Mouse (Mus musculus) midbrain, embryonic 16.5 days (tissue): ENCODE data around the gene Trir. TPM values are rescaled to one million over a fixed set of nuclear protein-coding genes. Genes with fewer than 3 reads are reported as not detected.

ENCODE experiments used
- microRNA-seq: library from miRNA; unstranded; fragments of <30 nt; microRNA quantifications from one replicate; pipeline ENCODE4, GENCODE M21; 2017
- polyA plus RNA-seq: library from polyadenylated mRNA; unstranded; fragments of >200 nt; fragmentation: Nextera tagmentation; extraction: Ambion mirVana; gene quantifications from 2 replicates; pipeline ENCODE4 v1.2.1, GENCODE M21; 2015

Trir gene
- polyA plus RNA-seq, 1 experiment from 2014 or later, result 120 TPM

Small RNA genes lying within 50 kb of the gene (microRNA-seq; reads per million reads assigned to microRNA genes)
- 1.0 reads per million for gene Mir7070

Other genes with a start within 250 kb of the Trir start
- gene Nfix, start 226.5 kb upstream of the Trir start, polyA plus RNA-seq, result 44.1 and 55.4 TPM in 2 replicates
- 11.7 and 12.4 TPM in 2 replicates for gene Dand5, start 204.0 kb upstream of the Trir start, polyA plus RNA-seq
- gene Gadd45gip1, start 195.3 kb upstream of the Trir start, polyA plus RNA-seq, result 35.0 and 37.4 TPM in 2 replicates
- gene Rad23a, start 186.2 kb upstream of the Trir start, polyA plus RNA-seq, result 80.7 and 85.6 TPM in 2 replicates
- gene Calr, start 179.9 kb upstream of the Trir start, polyA plus RNA-seq, result 662 and 691 TPM in 2 replicates
- 108 and 113 TPM in 2 replicates for gene Farsa, start 169.8 kb upstream of the Trir start, polyA plus RNA-seq
- 27.7 and 33.2 TPM in 2 replicates for gene Syce2, start 154.7 kb upstream of the Trir start, polyA plus RNA-seq
- gene Gcdh, start 132.9 kb upstream of the Trir start, polyA plus RNA-seq, result 33.4 and 36.9 TPM in 2 replicates
- 0.28 and 0.98 TPM in 2 replicates for gene Klf1, start 124.9 kb upstream of the Trir start, polyA plus RNA-seq
- gene Dnase2a, start 118.3 kb upstream of the Trir start, polyA plus RNA-seq, result 5.0 and 6.1 TPM in 2 replicates
- gene Mast1, start 89.5 kb upstream of the Trir start, polyA plus RNA-seq, result 85.7 and 86.1 TPM in 2 replicates
- 2.8 and 3.3 TPM in 2 replicates for gene Rtbdn, start 79.8 kb upstream of the Trir start, polyA plus RNA-seq
- not detected in 2 replicates for gene Gm49661, start 57.4 kb upstream of the Trir start, polyA plus RNA-seq
- gene Prdx2, start 57.2 kb upstream of the Trir start, polyA plus RNA-seq, result 1,134 and 1,161 TPM in 2 replicates
- gene Rnaseh2a, start 57.1 kb upstream of the Trir start, polyA plus RNA-seq, result 47.9 and 51.3 TPM in 2 replicates
- 5.3 TPM in 2 replicates for gene Junb, start 48.1 kb upstream of the Trir start, polyA plus RNA-seq
- gene Hook2, start 36.2 kb upstream of the Trir start, polyA plus RNA-seq, result 39.3 and 43.8 TPM in 2 replicates
- gene Best2, start 12.3 kb upstream of the Trir start, polyA plus RNA-seq, result not detected in 2 replicates
- gene Asna1, start 1.5 kb upstream of the Trir start, polyA plus RNA-seq, result 148 and 149 TPM in 2 replicates
- gene Tnpo2, start 10.1 kb downstream of the Trir start, polyA plus RNA-seq, result 65.1 and 73.5 TPM in 2 replicates
- gene Fbxw9, start 33.2 kb downstream of the Trir start, polyA plus RNA-seq, result 79.5 and 93.5 TPM in 2 replicates
- gene Gm5741, start 41.2 kb downstream of the Trir start, polyA plus RNA-seq, result 1.7 and 3.3 TPM in 2 replicates
- 114 and 120 TPM in 2 replicates for gene Dhps, start 44.9 kb downstream of the Trir start, polyA plus RNA-seq
- 129 and 133 TPM in 2 replicates for gene Wdr83os, start 53.9 kb downstream of the Trir start, polyA plus RNA-seq
- gene Wdr83, start 54.5 kb downstream of the Trir start, polyA plus RNA-seq, result 57.5 and 57.9 TPM in 2 replicates
- 18.1 and 18.2 TPM in 2 replicates for gene Man2b1, start 56.4 kb downstream of the Trir start, polyA plus RNA-seq
- 4.6 and 5.3 TPM in 2 replicates for gene Zfp791, start 96.3 kb downstream of the Trir start, polyA plus RNA-seq
- not detected in 2 replicates for gene Cks1brt, start 125.1 kb downstream of the Trir start, polyA plus RNA-seq
- not detected in 2 replicates for gene Olfr371, start 199.2 kb downstream of the Trir start, polyA plus RNA-seq